Mouse (Mus musculus): ENCODE data around the gene Sorbs1. TPM values are rescaled to one million over a fixed set of nuclear protein-coding genes. Genes with fewer than 3 reads are reported as not detected.

Sorbs1 gene
- polyA plus RNA-seq, 1 experiment, result 13.2 TPM

DNA sequence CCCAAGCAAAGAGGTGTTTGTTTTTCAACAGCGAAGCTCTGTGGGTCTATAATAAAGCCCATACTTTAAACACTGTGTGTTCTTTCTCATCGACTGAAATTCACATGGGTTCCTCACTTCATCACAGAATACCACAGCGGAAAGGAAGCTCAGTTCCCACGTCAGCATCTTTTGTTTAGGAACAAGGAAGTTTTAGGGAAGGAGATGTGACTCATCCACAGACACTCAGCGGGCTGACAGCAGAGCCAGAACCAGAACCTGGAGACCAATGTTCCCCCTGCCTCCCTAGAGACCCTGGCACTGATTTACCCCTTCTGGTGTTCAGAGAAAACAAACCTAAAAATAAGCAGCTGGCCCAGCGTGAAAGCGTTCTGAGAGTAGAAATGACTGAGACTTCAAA is 208.1 kb downstream of the Sorbs1 start:
- Histone ChIP-seq H3K27me3 (ENCODE audit: control insufficient read depth, insufficient read depth, low read length) (no peaks in the 10 kb centered on the region), H3K4me1 (ENCODE audit: control insufficient read depth, insufficient read depth, insufficient read length, low read length) (peaks cover 8% of the 10 kb centered on the region; the same call in 1 of the 2 replicates), H3K36me3 (ENCODE audit: control insufficient read depth, insufficient read depth, low read length) (peaks cover 13% of the 10 kb centered on the region), H3K27ac (ENCODE audit: insufficient read depth, low read depth, low read length) (no peak overlapping the region), H3K4me3 (ENCODE audit: low read depth, low read length) (no peak overlapping the region)
- no peak for TF ChIP-seq POLR2A (IDR thresholded peaks at IDR 0.05; ENCODE audit: low read depth, low read length)
- no peak for TF ChIP-seq CTCF (IDR thresholded peaks at IDR 0.05; ENCODE audit: extremely low read depth, insufficient read length, insufficient replicate concordance, low read depth, low read length)
- 70% methylated on average over 7 of the region's 7 CpGs for WGBS

DNA sequence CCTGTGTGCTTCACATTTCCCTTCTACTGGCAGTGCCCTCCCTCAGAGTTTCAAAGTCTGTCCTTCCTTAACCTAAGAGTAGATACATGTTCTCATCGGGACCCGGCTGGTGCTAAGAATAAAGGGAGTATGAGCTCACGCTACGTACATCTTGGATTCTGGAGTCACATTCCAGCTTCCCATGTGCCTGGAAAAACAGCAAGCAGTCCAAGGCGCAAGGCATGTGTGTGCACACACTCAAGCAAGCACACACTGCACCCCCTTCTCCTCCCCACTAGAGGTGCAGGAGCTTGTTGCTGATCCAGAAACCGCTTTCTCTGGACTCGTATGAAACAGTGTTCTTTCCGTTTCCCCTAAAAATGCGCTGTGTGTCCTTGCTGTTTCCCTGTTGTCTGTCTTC is 210.7 kb downstream of the Sorbs1 start:
- Histone ChIP-seq H3K36me3 (ENCODE audit: control insufficient read depth, insufficient read depth, low read length) (peaks cover 5% of the 10 kb centered on the region), H3K4me1 (ENCODE audit: control insufficient read depth, insufficient read depth, insufficient read length, low read length) (peaks cover 11% of the 10 kb centered on the region; the same call in 1 of the 2 replicates), H3K27ac (ENCODE audit: insufficient read depth, low read depth, low read length) (no peak overlapping the region), H3K4me3 (ENCODE audit: low read depth, low read length) (no peak overlapping the region), H3K27me3 (ENCODE audit: control insufficient read depth, insufficient read depth, low read length) (no peaks in the 10 kb centered on the region)
- no peak for TF ChIP-seq POLR2A (IDR thresholded peaks at IDR 0.05; ENCODE audit: low read depth, low read length)
- TF ChIP-seq CTCF (IDR thresholded peaks at IDR 0.05; ENCODE audit: extremely low read depth, insufficient read length, insufficient replicate concordance, low read depth, low read length), result no peak
- 81% methylated on average over 9 of the region's 9 CpGs for WGBS

DNA sequence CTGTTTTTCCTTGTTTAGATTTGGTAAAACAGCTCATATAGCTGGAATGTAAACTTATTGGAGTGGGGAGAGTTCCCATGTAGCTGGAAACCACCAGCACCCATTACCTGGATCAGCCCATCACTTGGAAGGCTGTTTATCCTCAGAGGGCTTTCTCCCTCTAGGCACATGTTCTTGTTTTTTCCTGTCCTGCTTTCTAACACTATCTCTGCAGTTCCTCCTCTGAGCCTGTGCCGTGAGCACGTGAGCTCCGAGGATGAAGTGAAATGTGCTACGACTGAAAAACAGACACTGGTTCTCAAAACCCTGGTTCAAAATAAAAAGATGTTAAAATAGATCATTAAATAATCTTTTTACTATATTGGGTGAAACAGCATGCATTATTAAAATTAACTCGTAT is 211.1 kb downstream of the Sorbs1 start:
- Histone ChIP-seq H3K4me1 (ENCODE audit: control insufficient read depth, insufficient read depth, insufficient read length, low read length) (peaks cover 14% of the 10 kb centered on the region; the same call in 1 of the 2 replicates), H3K4me3 (ENCODE audit: low read depth, low read length) (no peak overlapping the region), H3K27me3 (ENCODE audit: control insufficient read depth, insufficient read depth, low read length) (no peaks in the 10 kb centered on the region), H3K27ac (ENCODE audit: insufficient read depth, low read depth, low read length) (no peak overlapping the region), H3K36me3 (ENCODE audit: control insufficient read depth, insufficient read depth, low read length) (peaks cover 5% of the 10 kb centered on the region)
- 84% methylated on average over 5 of the region's 5 CpGs for WGBS
- no peak for TF ChIP-seq CTCF (IDR thresholded peaks at IDR 0.05; ENCODE audit: extremely low read depth, insufficient read length, insufficient replicate concordance, low read depth, low read length)
- TF ChIP-seq POLR2A (IDR thresholded peaks at IDR 0.05; ENCODE audit: low read depth, low read length), result no peak

DNA sequence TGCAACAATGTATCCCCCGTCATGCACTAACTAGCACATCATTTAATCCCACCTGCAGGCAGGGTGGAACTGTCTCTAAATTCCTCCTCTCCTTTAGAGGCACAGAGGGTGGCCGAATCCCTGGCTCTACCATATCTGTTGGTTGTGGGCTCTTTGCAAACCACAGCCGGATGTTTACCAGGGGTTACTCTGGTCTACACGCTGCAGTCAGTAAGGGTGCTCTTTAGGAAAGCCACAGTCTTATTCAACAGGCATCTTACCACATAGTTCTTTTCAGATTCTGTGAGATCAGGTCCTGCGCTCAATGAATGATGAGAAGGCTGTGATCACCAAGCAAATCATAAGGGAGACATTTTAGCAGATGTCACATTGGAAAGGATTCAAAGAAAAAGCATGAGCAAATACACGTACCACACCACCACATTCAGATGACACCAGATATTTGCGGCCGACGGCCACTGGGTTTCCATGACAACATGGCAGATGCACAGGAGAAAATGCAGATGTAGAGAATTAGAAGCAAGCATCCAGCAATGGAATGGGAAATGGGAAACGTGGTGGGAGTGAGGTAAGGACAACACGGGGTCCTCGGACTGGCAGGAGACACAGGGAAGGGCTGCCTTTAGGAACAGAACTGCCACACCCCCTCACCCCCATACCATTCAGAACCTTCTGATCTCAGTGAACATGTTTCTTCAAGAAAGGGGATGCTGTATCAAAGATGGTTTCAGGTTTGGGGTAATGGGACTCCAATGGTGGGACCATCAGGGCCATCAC is 213.4 kb downstream of the Sorbs1 start:
- Histone ChIP-seq H3K27ac (ENCODE audit: insufficient read depth, low read depth, low read length) (no peak overlapping the region), H3K27me3 (ENCODE audit: control insufficient read depth, insufficient read depth, low read length) (no peaks in the 10 kb centered on the region), H3K4me1 (ENCODE audit: control insufficient read depth, insufficient read depth, insufficient read length, low read length) (peaks cover 11% of the 10 kb centered on the region; the same call in 1 of the 2 replicates), H3K4me3 (ENCODE audit: low read depth, low read length) (no peak overlapping the region), H3K36me3 (ENCODE audit: control insufficient read depth, insufficient read depth, low read length) (peaks cover 5% of the 10 kb centered on the region)
- no peak for TF ChIP-seq CTCF (IDR thresholded peaks at IDR 0.05; ENCODE audit: extremely low read depth, insufficient read length, insufficient replicate concordance, low read depth, low read length)
- no peak for TF ChIP-seq POLR2A (IDR thresholded peaks at IDR 0.05; ENCODE audit: low read depth, low read length)
- 90% methylated on average over 12 of the region's 12 CpGs for WGBS

DNA sequence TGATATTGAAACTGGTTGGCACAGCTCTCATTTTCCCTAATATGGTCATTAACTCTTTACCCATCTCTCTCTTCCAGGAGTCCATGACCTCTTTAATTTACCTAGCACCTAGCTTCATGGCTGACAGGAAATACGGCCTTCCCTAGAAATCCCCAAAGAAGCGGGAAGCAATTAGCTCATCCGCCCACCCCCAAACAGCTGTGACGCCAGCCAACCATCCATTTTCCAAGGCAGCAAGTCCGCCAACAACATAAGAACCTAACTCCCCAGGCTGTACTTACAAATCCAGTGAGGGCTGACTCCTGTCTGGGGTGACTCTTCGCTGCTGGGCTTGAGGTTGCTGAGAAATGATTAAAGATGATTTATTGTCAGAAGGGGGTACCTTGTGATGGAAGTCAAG is 214.4 kb downstream of the Sorbs1 start:
- Histone ChIP-seq H3K27ac (ENCODE audit: insufficient read depth, low read depth, low read length) (no peak overlapping the region), H3K27me3 (ENCODE audit: control insufficient read depth, insufficient read depth, low read length) (no peaks in the 10 kb centered on the region), H3K36me3 (ENCODE audit: control insufficient read depth, insufficient read depth, low read length) (peaks cover 5% of the 10 kb centered on the region), H3K4me1 (ENCODE audit: control insufficient read depth, insufficient read depth, insufficient read length, low read length) (peaks cover 11% of the 10 kb centered on the region; the same call in 1 of the 2 replicates), H3K4me3 (ENCODE audit: low read depth, low read length) (no peak overlapping the region)
- TF ChIP-seq CTCF (IDR thresholded peaks at IDR 0.05; ENCODE audit: extremely low read depth, insufficient read length, insufficient replicate concordance, low read depth, low read length), result no peak
- TF ChIP-seq POLR2A (IDR thresholded peaks at IDR 0.05; ENCODE audit: low read depth, low read length), result no peak
- WGBS, result 84% methylated on average over 6 of the region's 6 CpGs

DNA sequence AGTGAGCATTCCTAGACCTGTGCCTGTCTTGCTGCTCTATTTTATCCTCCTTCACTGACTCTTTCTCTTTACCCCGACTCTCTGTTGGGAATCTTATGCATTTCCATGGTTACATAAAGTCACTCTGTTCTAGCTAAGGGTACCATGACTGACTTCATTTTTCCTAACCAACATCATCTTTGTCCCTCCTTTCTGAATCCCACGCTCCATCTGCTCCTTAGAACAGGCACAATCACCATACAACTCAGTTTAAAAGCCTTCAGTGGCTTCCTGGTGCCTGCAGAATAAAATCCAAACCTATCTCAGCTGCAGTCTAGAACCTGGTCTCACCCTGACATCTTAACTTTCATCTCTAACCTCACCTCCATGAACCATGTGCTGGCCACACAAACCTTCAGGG is 215.0 kb downstream of the Sorbs1 start:
- WGBS, result 32% methylated on average over 2 of the region's 2 CpGs
- H3K4me1 ChIP-seq (ENCODE audit: control insufficient read depth, insufficient read depth, insufficient read length, low read length), result peaks cover 11% of the 10 kb centered on the region; the same call in 1 of the 2 replicates
- H3K36me3 ChIP-seq (ENCODE audit: control insufficient read depth, insufficient read depth, low read length), result peaks cover 4% of the 10 kb centered on the region
- no peaks in the 10 kb centered on the region for H3K27me3 ChIP-seq (ENCODE audit: control insufficient read depth, insufficient read depth, low read length)
- TF ChIP-seq POLR2A (IDR thresholded peaks at IDR 0.05; ENCODE audit: low read depth, low read length) (no peak), CTCF (IDR thresholded peaks at IDR 0.05; ENCODE audit: extremely low read depth, insufficient read length, insufficient replicate concordance, low read depth, low read length) (no peak)
- H3K27ac ChIP-seq (ENCODE audit: insufficient read depth, low read depth, low read length), result peak overlapping the region; percentile 89
- no peak overlapping the region for H3K4me3 ChIP-seq (ENCODE audit: low read depth, low read length)

DNA sequence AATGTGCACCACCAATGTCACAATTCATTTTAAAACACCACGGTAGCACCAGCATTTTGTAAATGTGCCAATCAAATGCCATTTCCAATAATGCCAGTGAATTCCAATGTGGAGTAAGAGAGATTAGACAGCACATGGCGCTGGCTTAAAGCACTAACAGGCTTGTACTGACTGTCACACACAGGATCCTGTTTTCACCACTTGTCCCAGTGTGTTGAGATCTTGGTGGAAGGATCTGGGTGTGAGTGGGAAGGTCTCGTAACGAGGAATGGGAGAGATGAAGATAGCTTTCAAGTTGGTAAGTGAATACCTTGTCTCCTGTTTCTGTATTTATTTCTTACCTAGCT is 215.8 kb downstream of the Sorbs1 start:
- H3K27me3 ChIP-seq (ENCODE audit: control insufficient read depth, insufficient read depth, low read length), result no peaks in the 10 kb centered on the region
- no peak overlapping the region for H3K4me3 ChIP-seq (ENCODE audit: low read depth, low read length)
- peaks cover 11% of the 10 kb centered on the region; the same call in 1 of the 2 replicates for H3K4me1 ChIP-seq (ENCODE audit: control insufficient read depth, insufficient read depth, insufficient read length, low read length)
- H3K36me3 ChIP-seq (ENCODE audit: control insufficient read depth, insufficient read depth, low read length), result peaks cover 4% of the 10 kb centered on the region
- TF ChIP-seq POLR2A (IDR thresholded peaks at IDR 0.05; ENCODE audit: low read depth, low read length) (no peak), CTCF (IDR thresholded peaks at IDR 0.05; ENCODE audit: extremely low read depth, insufficient read length, insufficient replicate concordance, low read depth, low read length) (no peak)
- H3K27ac ChIP-seq (ENCODE audit: insufficient read depth, low read depth, low read length), result peak overlapping the region; percentile 89
- WGBS, result 32% methylated on average over 4 of the region's 4 CpGs
